Mouse (Mus musculus) natural killer cell, adult 2 months (primary cell): ENCODE measurements around the gene Fer.

ENCODE experiments used
- DNase-seq, 2 experiments: peaks; one replicate each; pipeline ENCODE4 v3.0.0; 2022; ENCODE audit warnings: low spot score in 2 of 2

The Fer gene

GRCm38 (mm10) chr17:64086875-64087608, 224.2 kb downstream of the Fer start:
- DNase-seq, result no peak

- no peak for DNase-seq
These were observed 225.0 kb downstream of the Fer start for GRCm38 (mm10) chr17:64087871-64088270.

GRCm38 (mm10) chr17:64093716-64094115, 230.9 kb downstream of the Fer start:
- DNase-seq, result no peak

GRCm38 (mm10) chr17:64096811-64097210, 233.9 kb downstream of the Fer start:
- no peak for DNase-seq

GRCm38 (mm10) chr17:64097788-64098359, 235.0 kb downstream of the Fer start:
- DNase-seq, result no peak

GRCm38 (mm10) chr17:64099395-64100171, 236.7 kb downstream of the Fer start:
- no peak for DNase-seq

- DNase-seq, result no peak
These were observed 237.3 kb downstream of the Fer start for GRCm38 (mm10) chr17:64100172-64100510.

- no peak for DNase-seq
These were observed 245.9 kb downstream of the Fer start for GRCm38 (mm10) chr17:64108773-64109172.

- no peak for DNase-seq
These were observed 247.0 kb downstream of the Fer start for GRCm38 (mm10) chr17:64109871-64110270.

- no peak for DNase-seq
These were observed 250.8 kb downstream of the Fer start for GRCm38 (mm10) chr17:64113625-64114024.

GRCm38 (mm10) chr17:64116762-64117161, 253.9 kb downstream of the Fer start:
- no peak for DNase-seq

- DNase-seq, result no peak
These were observed 256.9 kb downstream of the Fer start for GRCm38 (mm10) chr17:64119697-64120288.

GRCm38 (mm10) chr17:64122556-64122955, 259.7 kb downstream of the Fer start:
- DNase-seq, result no peak

- no peak for DNase-seq
These were observed 260.9 kb downstream of the Fer start for GRCm38 (mm10) chr17:64123732-64124131.

- DNase-seq, result no peak
These were observed 264.0 kb downstream of the Fer start for GRCm38 (mm10) chr17:64126904-64127303.

- no peak for DNase-seq
These were observed 266.9 kb downstream of the Fer start for GRCm38 (mm10) chr17:64129750-64130149.

- DNase-seq, result no peak
These were observed 267.5 kb downstream of the Fer start for GRCm38 (mm10) chr17:64130356-64130755.

GRCm38 (mm10) chr17:64132183-64132582, 269.3 kb downstream of the Fer start:
- no peak for DNase-seq

- no peak for DNase-seq
These were observed 273.2 kb downstream of the Fer start for GRCm38 (mm10) chr17:64135941-64136650.

GRCm38 (mm10) chr17:64138036-64138717, 275.3 kb downstream of the Fer start:
- no peak for DNase-seq

GRCm38 (mm10) chr17:64139231-64139915, 276.5 kb downstream of the Fer start:
- no peak for DNase-seq
